In the genomic region with DNA sequence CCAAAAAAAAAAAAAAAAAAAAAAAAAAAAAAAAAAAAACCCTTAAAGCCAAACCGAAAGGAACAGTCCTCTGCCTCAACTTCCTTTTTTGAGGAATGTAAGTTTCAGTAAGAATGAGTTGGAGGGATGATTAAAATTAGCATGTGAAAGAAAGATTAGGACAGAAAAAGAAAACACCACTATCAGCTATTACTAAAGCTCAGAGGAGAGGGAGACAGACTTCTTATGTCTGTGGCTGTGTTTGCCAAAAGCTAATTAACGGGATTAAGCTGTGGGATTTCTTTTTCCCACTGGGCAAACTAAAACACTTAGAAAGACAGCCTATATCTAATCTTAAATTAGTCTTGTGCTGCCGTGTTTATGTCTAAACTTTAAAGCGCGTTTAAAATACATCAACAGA, we compare ENCODE assay signal across 15 mouse cellular contexts.
"Had no signal": no experiment of that assay in that cellular context is flagged by ENCODE, and none has a peak within 500 bp of the region (broad histone marks: within the 10 kb centered on the region; RNA-seq: fewer than 3 reads in every experiment).

No protein-coding gene starts in this region.

- DNase-seq: kidney, adult 18-20 months; kidney, postnatal 25 days; layer of hippocampus, adult 9-11 months; layer of hippocampus, postnatal 36 days; lung, adult 18-20 months; lung, postnatal 4 days; right cerebral cortex, postnatal 25 days; thymus, postnatal 4 days had no signal

- H3K4me3 ChIP-seq: kidney, embryonic 15.5 days; limb, embryonic 15.5 days; megakaryocyte, embryonic 14.5 days; midbrain, embryonic 15.5 days; neural tube, embryonic 12.5 days had no signal

- H3K9ac ChIP-seq: kidney, embryonic 15.5 days; limb, embryonic 15.5 days; liver, embryonic 14.5 days; midbrain, embryonic 15.5 days; neural tube, embryonic 12.5 days had no signal

- H3K4me2 ChIP-seq: kidney, embryonic 15.5 days; limb, embryonic 15.5 days; midbrain, embryonic 15.5 days; neural tube, embryonic 12.5 days had no signal

- H3K4me1 ChIP-seq: kidney, embryonic 15.5 days; limb, embryonic 15.5 days; megakaryocyte, embryonic 14.5 days; midbrain, embryonic 15.5 days; neural tube, embryonic 12.5 days had no signal

- H3K27ac ChIP-seq: kidney, embryonic 15.5 days; limb, embryonic 15.5 days; liver, embryonic 14.5 days; midbrain, embryonic 15.5 days; neural tube, embryonic 12.5 days had no signal

- H3K9me3 ChIP-seq: kidney, embryonic 15.5 days; limb, embryonic 15.5 days; megakaryocyte, embryonic 14.5 days; midbrain, embryonic 15.5 days; neural tube, embryonic 12.5 days had no signal

- H3K27me3 ChIP-seq: kidney, embryonic 15.5 days; limb, embryonic 15.5 days; megakaryocyte, embryonic 14.5 days; midbrain, embryonic 15.5 days; neural tube, embryonic 12.5 days had no signal

- H3K36me3 ChIP-seq: kidney, embryonic 15.5 days; limb, embryonic 15.5 days; midbrain, embryonic 15.5 days; neural tube, embryonic 12.5 days had no signal

- ATAC-seq: lung, postnatal 0 days; midbrain, embryonic 15.5 days had no signal
